Mouse (Mus musculus) hindbrain, embryonic 16.5 days (tissue): ENCODE data around the gene Serpina1b. TPM values are rescaled to one million over a fixed set of nuclear protein-coding genes. Genes with fewer than 3 reads are reported as not detected.
"Not testable (repeated sequence)": the region's sequence is repeated elsewhere in the genome, so short reads cannot be mapped to it uniquely, and the experiment has no call there.

Experiments
- ATAC-seq: fragments of 200-750 bp; cut with Nextera tagmentation; 2 replicates; pipeline ENCODE4 v1.8.0; 2017; ENCODE audit warnings: moderate TSS enrichment, moderate library complexity
- H3K27ac ChIP-seq: fragments of 300-500 bp; sonication (generic); 2 replicates; pipeline ENCODE4 v1.5.1; 2014; ENCODE audit warnings: low read depth, mild to moderate bottlenecking, control low read depth, low read length, moderate library complexity
- H3K27me3 ChIP-seq: fragments of 300-500 bp; sonication (generic); replicated peaks from 2 replicates; pipeline ENCODE4 v1.6.1; 2014; ENCODE audit warnings: low read length; ENCODE audit not compliant: control insufficient read depth, insufficient read depth
- H3K36me3 ChIP-seq: fragments of 300-500 bp; sonication (generic); 2 replicates; pipeline ENCODE4 v1.6.1; 2014; ENCODE audit warnings: mild to moderate bottlenecking, low read length, moderate library complexity, mixed read lengths; ENCODE audit not compliant: control insufficient read depth, insufficient read depth
- H3K4me1 ChIP-seq: fragments of 300-500 bp; sonication (generic); 2 replicates; pipeline ENCODE4 v1.6.1; 2014; ENCODE audit warnings: low read depth, low read length; ENCODE audit not compliant: control insufficient read depth, insufficient read depth
- H3K4me2 ChIP-seq: fragments of 300-500 bp; sonication (generic); 2 replicates; pipeline ENCODE4 v1.6.1; 2014; ENCODE audit warnings: mild to moderate bottlenecking, low read length, control low read depth, moderate library complexity
- H3K4me3 ChIP-seq: fragments of 300-500 bp; sonication (generic); 2 replicates; pipeline ENCODE4 v1.5.1; 2014; ENCODE audit warnings: mild to moderate bottlenecking, low read length, control low read depth, moderate library complexity
- H3K9ac ChIP-seq: fragments of 300-500 bp; sonication (generic); 2 replicates; pipeline ENCODE4 v1.6.1; 2014; ENCODE audit warnings: low read depth, mild to moderate bottlenecking, control low read depth, low read length, moderate library complexity
- H3K9me3 ChIP-seq: fragments of 300-500 bp; sonication (generic); 2 replicates; pipeline ENCODE4 v1.6.1; 2014; ENCODE audit warnings: mild to moderate bottlenecking, low read length, moderate library complexity; ENCODE audit not compliant: control insufficient read depth
- WGBS: fragments of 180-500 bp; shearing (Covaris S2); extraction: QIAGEN DNeasy Blood & Tissue Kit; methylation state at CpG from one replicate; pipeline ENCODE4 v1.1.7; 2014; 5-methylcytosine and 5-hydroxymethylcytosine counted together
- polyA plus RNA-seq: library from polyadenylated mRNA; unstranded; fragments of >200 nt; fragmentation: Nextera tagmentation; extraction: Ambion mirVana; gene quantifications from 2 replicates; pipeline ENCODE4 v1.2.1, GENCODE M21; 2015

Gene Serpina1b
- polyA plus RNA-seq, 1 experiment from 2014 or later, result not detected

GRCm38 (mm10) chr12:103773246-103773851 lies 56.8 kb downstream of the Serpina1b start, which contains the start of gene Serpina1d:
Serpina1d (minus strand) TSS chr12:103773592.
- H3K27me3 ChIP-seq, H3K4me2 ChIP-seq, H3K4me3 ChIP-seq, H3K36me3 ChIP-seq, H3K4me1 ChIP-seq, H3K27ac ChIP-seq, ATAC-seq, H3K9ac ChIP-seq, H3K9me3 ChIP-seq: not testable (repeated sequence)
- 93% methylated on average over 6 of the region's 6 CpGs for WGBS

GRCm38 (mm10) chr12:103770597-103770996 lies 59.6 kb downstream of the Serpina1b start:
- not testable (repeated sequence) for H3K36me3 ChIP-seq, H3K4me2 ChIP-seq, H3K27me3 ChIP-seq, H3K9ac ChIP-seq, H3K27ac ChIP-seq, H3K9me3 ChIP-seq, H3K4me1 ChIP-seq, ATAC-seq, H3K4me3 ChIP-seq
- 80% methylated on average over 1 of the region's 1 CpGs for WGBS

GRCm38 (mm10) chr12:103763083-103763482 lies 67.1 kb downstream of the Serpina1b start:
- H3K4me2 ChIP-seq, H3K27ac ChIP-seq, ATAC-seq, H3K27me3 ChIP-seq, H3K4me1 ChIP-seq, H3K4me3 ChIP-seq, H3K36me3 ChIP-seq, H3K9me3 ChIP-seq, H3K9ac ChIP-seq: not testable (repeated sequence)
- WGBS, result 75% methylated on average over 3 of the region's 3 CpGs

- H3K4me2 ChIP-seq, H3K4me1 ChIP-seq, H3K36me3 ChIP-seq, H3K9ac ChIP-seq, ATAC-seq, H3K27me3 ChIP-seq, H3K27ac ChIP-seq, H3K4me3 ChIP-seq, H3K9me3 ChIP-seq: not testable (repeated sequence)
- 89% methylated on average over 3 of the region's 3 CpGs for WGBS
These were observed 69.9 kb downstream of the Serpina1b start for GRCm38 (mm10) chr12:103760316-103760715.

- not testable (repeated sequence) for ATAC-seq, H3K9ac ChIP-seq, H3K4me2 ChIP-seq, H3K36me3 ChIP-seq, H3K27ac ChIP-seq, H3K27me3 ChIP-seq, H3K9me3 ChIP-seq, H3K4me1 ChIP-seq, H3K4me3 ChIP-seq
- 79% methylated on average over 5 of the region's 5 CpGs for WGBS
These were observed 84.2 kb downstream of the Serpina1b start for GRCm38 (mm10) chr12:103745957-103746356.

GRCm38 (mm10) chr12:103737791-103738580 lies 92.2 kb downstream of the Serpina1b start:
- not testable (repeated sequence) for H3K27ac ChIP-seq
- WGBS, result 86% methylated on average over 5 of the region's 6 CpGs

GRCm38 (mm10) chr12:103735566-103735965 lies 94.6 kb downstream of the Serpina1b start:
- not testable (repeated sequence) for H3K9me3 ChIP-seq, H3K4me2 ChIP-seq, H3K4me1 ChIP-seq, H3K9ac ChIP-seq, ATAC-seq, H3K27me3 ChIP-seq, H3K36me3 ChIP-seq, H3K27ac ChIP-seq, H3K4me3 ChIP-seq
- 95% methylated on average over 4 of the region's 4 CpGs for WGBS

More at GRCm38 (mm10) chr12:103737791-103738580, 92.2 kb downstream of the Serpina1b start:
- not testable (repeated sequence) for H3K9me3 ChIP-seq, H3K4me2 ChIP-seq, H3K4me1 ChIP-seq, H3K4me3 ChIP-seq, ATAC-seq, H3K36me3 ChIP-seq, H3K27me3 ChIP-seq, H3K9ac ChIP-seq

GRCm38 (mm10) chr12:103735101-103735500 lies 95.1 kb downstream of the Serpina1b start:
- not testable (repeated sequence) for H3K27me3 ChIP-seq, H3K4me3 ChIP-seq, H3K4me1 ChIP-seq, H3K9me3 ChIP-seq, ATAC-seq, H3K27ac ChIP-seq, H3K9ac ChIP-seq, H3K36me3 ChIP-seq, H3K4me2 ChIP-seq
- 78% methylated on average over 4 of the region's 4 CpGs for WGBS

- Histone ChIP-seq H3K9me3 (no peaks in the 10 kb centered on the region), H3K4me1 (no peaks in the 10 kb centered on the region), H3K27me3 (no peaks in the 10 kb centered on the region), H3K4me2 (no peak overlapping the region), H3K4me3 (no peak overlapping the region), H3K27ac (no peak overlapping the region), H3K36me3 (no peaks in the 10 kb centered on the region), H3K9ac (no peak overlapping the region)
- WGBS, result 81% methylated on average over 3 of the region's 3 CpGs
- no peak for ATAC-seq
These were observed 118.6 kb downstream of the Serpina1b start for GRCm38 (mm10) chr12:103711537-103711936.
